Mouse (Mus musculus) hindbrain, postnatal 0 days (tissue): Measurements from ENCODE around the gene Ltbp3. TPM values are rescaled to one million over a fixed set of nuclear protein-coding genes. Genes with fewer than 3 reads are reported as not detected.

ENCODE experiments used
- ATAC-seq: fragments of 200-750 bp; cut with Nextera tagmentation; 2 replicates; pipeline ENCODE4 v1.8.0; 2017; ENCODE audit warnings: mild to moderate bottlenecking, moderate TSS enrichment, moderate library complexity
- DNase-seq: peaks from one replicate; pipeline ENCODE4 v3.0.0-alpha.2; 2015; ENCODE audit warnings: low spot score
- H3K27ac ChIP-seq: fragments of 300-500 bp; sonication (generic); 2 replicates; pipeline ENCODE4 v1.5.1; 2014; ENCODE audit warnings: mild to moderate bottlenecking
- H3K27me3 ChIP-seq: fragments of 300-500 bp; sonication (generic); 2 replicates; pipeline ENCODE4 v1.6.1; 2014; ENCODE audit warnings: low read length, mixed read lengths; ENCODE audit not compliant: insufficient read depth
- H3K36me3 ChIP-seq: fragments of 300-500 bp; sonication (generic); 2 replicates; pipeline ENCODE4 v1.6.1; 2014; ENCODE audit warnings: low read length, mixed read lengths; ENCODE audit not compliant: insufficient read depth
- H3K4me1 ChIP-seq: fragments of 300-500 bp; sonication (generic); 2 replicates; pipeline ENCODE4 v1.6.1; 2014; ENCODE audit warnings: antibody characterized with exemption, low read length, mixed read lengths; ENCODE audit not compliant: insufficient read depth
- H3K4me2 ChIP-seq: fragments of 300-500 bp; sonication (generic); 2 replicates; pipeline ENCODE4 v1.6.1; 2014; ENCODE audit warnings: low read depth, mild to moderate bottlenecking, low read length, moderate library complexity, mixed read lengths
- H3K4me3 ChIP-seq: fragments of 300-500 bp; sonication (generic); 2 replicates; pipeline ENCODE4 v1.5.1; 2014; ENCODE audit warnings: low read length
- H3K9ac ChIP-seq: fragments of 300-500 bp; sonication (generic); replicated peaks from 2 replicates; pipeline ENCODE4 v1.6.1; 2014; ENCODE audit warnings: mild to moderate bottlenecking, low read length, moderate library complexity, mixed read lengths
- H3K9me3 ChIP-seq: fragments of 300-500 bp; sonication (generic); 2 replicates; pipeline ENCODE4 v1.6.1; 2016; ENCODE audit warnings: low read length, mixed read lengths
- CTCF ChIP-seq: IDR thresholded peaks from 2 replicates; pipeline ENCODE4 v1.5.1; 2016; ENCODE audit warnings: antibody characterized with exemption, control low read depth, low read depth
- WGBS: fragments of 180-500 bp; shearing (Covaris S2); extraction: QIAGEN DNeasy Blood & Tissue Kit; methylation state at CpG from one replicate; pipeline ENCODE4 v1.1.7; 2014; 5-methylcytosine and 5-hydroxymethylcytosine counted together
- polyA plus RNA-seq: library from polyadenylated mRNA; unstranded; fragments of >200 nt; fragmentation: Nextera tagmentation; extraction: Ambion mirVana; gene quantifications from 2 replicates; pipeline ENCODE4 v1.2.1, GENCODE M21; 2015
- total RNA-seq: library from RNA; depleted of rRNA; stranded (reverse); fragments of >200 nt; gene quantifications from 2 replicates; pipeline ENCODE4 v1.2.3, GENCODE M21; 2014

Gene Ltbp3
- total and polyA plus RNA-seq, 2 experiments from 2014 or later: 14.0 to 50.2 TPM

- H3K27ac ChIP-seq: peak overlapping the region; percentile 100
- no peaks in the 10 kb centered on the region for H3K9me3 ChIP-seq
- H3K4me3 ChIP-seq: peak overlapping the region; percentile 77
- peaks cover 17% of the 10 kb centered on the region; the same call in 1 of the 2 replicates for H3K36me3 ChIP-seq
- H3K4me2 ChIP-seq: peak overlapping the region; percentile 98
- ATAC-seq (no peak), DNase-seq (no peak)
- 1% methylated on average over 3 of the region's 3 CpGs for WGBS
- no peak for TF ChIP-seq CTCF
- no peaks in the 10 kb centered on the region for H3K27me3 ChIP-seq
- peak overlapping the region; percentile 88 for H3K9ac ChIP-seq
- peaks cover 10% of the 10 kb centered on the region for H3K4me1 ChIP-seq
Observed at GRCm38 (mm10) chr19:5801432-5801964, 60.8 kb downstream of the Ltbp3 start.

- Histone ChIP-seq H3K4me2 (peak overlapping the region; percentile 98), H3K27ac (peak overlapping the region; percentile 100), H3K9ac (peak overlapping the region; percentile 89), H3K4me3 (peak overlapping the region; percentile 77), H3K27me3 (no peaks in the 10 kb centered on the region), H3K9me3 (no peaks in the 10 kb centered on the region), H3K4me1 (peaks cover 13% of the 10 kb centered on the region), H3K36me3 (peaks cover 10% of the 10 kb centered on the region; the same call in 1 of the 2 replicates)
- under 1% methylated on average over 25 of the region's 25 CpGs for WGBS
- TF ChIP-seq CTCF: no peak
- DNase-seq: peak; percentile 98
- ATAC-seq: no peak
Observed at GRCm38 (mm10) chr19:5802011-5802786, 61.5 kb downstream of the Ltbp3 start.

- ATAC-seq (no peak), DNase-seq (no peak)
- TF ChIP-seq CTCF: no peak
- H3K4me3 ChIP-seq: peak overlapping the region; percentile 77
- H3K27me3 ChIP-seq: no peaks in the 10 kb centered on the region
- H3K36me3 ChIP-seq: peaks cover 4% of the 10 kb centered on the region; the same call in 1 of the 2 replicates
- peak overlapping the region; percentile 98 for H3K4me2 ChIP-seq
- 0% methylated on average over 4 of the region's 4 CpGs for WGBS
- peaks cover 13% of the 10 kb centered on the region for H3K4me1 ChIP-seq
- H3K9ac ChIP-seq: peak overlapping the region; percentile 89
- H3K9me3 ChIP-seq: no peaks in the 10 kb centered on the region
- H3K27ac ChIP-seq: peak overlapping the region; percentile 100
Observed at GRCm38 (mm10) chr19:5802787-5803040, 62.0 kb downstream of the Ltbp3 start.

GRCm38 (mm10) chr19:5803041-5803880, 62.6 kb downstream of the Ltbp3 start:
- TF ChIP-seq CTCF: peak; percentile 2; the same call in 1 of the 2 replicates
- Histone ChIP-seq H3K4me2 (peak overlapping the region; percentile 98), H3K4me3 (peak overlapping the region; percentile 77), H3K27ac (peak overlapping the region; percentile 100), H3K9me3 (no peaks in the 10 kb centered on the region), H3K4me1 (peaks cover 13% of the 10 kb centered on the region), H3K27me3 (no peaks in the 10 kb centered on the region), H3K36me3 (no peaks in the 10 kb centered on the region), H3K9ac (peak overlapping the region; percentile 89)
- WGBS: 1% methylated on average over 67 of the region's 67 CpGs
- peak; percentile 99 for DNase-seq
- ATAC-seq: peak; percentile 98

GRCm38 (mm10) chr19:5803881-5804279, 63.2 kb downstream of the Ltbp3 start:
- no peaks in the 10 kb centered on the region for H3K9me3 ChIP-seq
- peak; percentile 33 for ATAC-seq
- WGBS: 2% methylated on average over 16 of the region's 16 CpGs
- peak overlapping the region; percentile 77 for H3K4me3 ChIP-seq
- peak overlapping the region; percentile 47 for H3K9ac ChIP-seq
- H3K36me3 ChIP-seq: no peaks in the 10 kb centered on the region
- no peak for TF ChIP-seq CTCF
- H3K4me1 ChIP-seq: peaks cover 13% of the 10 kb centered on the region
- peak overlapping the region; percentile 98 for H3K4me2 ChIP-seq
- H3K27me3 ChIP-seq: no peaks in the 10 kb centered on the region
- no peak for DNase-seq
- H3K27ac ChIP-seq: peak overlapping the region; percentile 100

- no peak for DNase-seq
- no peak for TF ChIP-seq CTCF
- Histone ChIP-seq H3K9ac (peak overlapping the region; percentile 47), H3K9me3 (no peaks in the 10 kb centered on the region), H3K4me1 (peaks cover 15% of the 10 kb centered on the region), H3K27me3 (no peaks in the 10 kb centered on the region), H3K4me3 (no peak overlapping the region), H3K27ac (peak overlapping the region; percentile 100), H3K4me2 (peak overlapping the region; percentile 98; the same call in 1 of the 2 replicates), H3K36me3 (no peaks in the 10 kb centered on the region)
- no peak for ATAC-seq
- WGBS: 36% methylated on average over 8 of the region's 8 CpGs
Observed at GRCm38 (mm10) chr19:5804371-5804899, 63.7 kb downstream of the Ltbp3 start.
